Mouse (Mus musculus) Patski (cell line): ENCODE data around the gene Nf1. TPM values are rescaled to one million over a fixed set of nuclear protein-coding genes. Genes with fewer than 3 reads are reported as not detected.

Experiments
- ATAC-seq: fragments of 100-300 bp; one replicate; pipeline ENCODE4 v1.8.0; 2021
- CTCF ChIA-PET: fragments of 350-600 bp; sonication (Branson Sonifier 250); formaldehyde crosslinking; loops from one replicate; lab custom pipeline; 2022; ENCODE audit warnings: inconsistent platforms; lab: Charles Lee
- POLR2A ChIA-PET: fragments of 350-600 bp; sonication (Branson Sonifier 250); formaldehyde crosslinking; loops from one replicate; lab custom pipeline; 2022; ENCODE audit warnings: antibody characterized with exemption, inconsistent platforms; lab: Charles Lee
- DNase-seq: peaks from one replicate; pipeline ENCODE4 v3.0.0-alpha.2; 2011; ENCODE audit warnings: low read depth, low spot score
- H3K27me3 ChIP-seq: fragments of 371-371 bp; one replicate; pipeline ENCODE4 v1.5.1; 2021
- CTCF ChIP-seq: fragments of 100-300 bp; IDR thresholded peaks from one replicate; pipeline ENCODE4 v1.5.1; 2021
- in situ Hi-C: fragments of 300-500 bp; cut with MboI; formaldehyde crosslinking; loops from 3 replicates; pipeline ENCODE4 v1.11.1; 2018; ENCODE audit warnings: low pct_unique_long_range_greater_than_20kb, mixed read lengths
- polyA plus RNA-seq: library from polyadenylated mRNA; unstranded; gene quantifications from one replicate; pipeline ENCODE4 v1.2.3, GENCODE M21; 2021

Gene Nf1
- polyA plus RNA-seq, 1 experiment from 2014 or later: 24.1 TPM

DNA sequence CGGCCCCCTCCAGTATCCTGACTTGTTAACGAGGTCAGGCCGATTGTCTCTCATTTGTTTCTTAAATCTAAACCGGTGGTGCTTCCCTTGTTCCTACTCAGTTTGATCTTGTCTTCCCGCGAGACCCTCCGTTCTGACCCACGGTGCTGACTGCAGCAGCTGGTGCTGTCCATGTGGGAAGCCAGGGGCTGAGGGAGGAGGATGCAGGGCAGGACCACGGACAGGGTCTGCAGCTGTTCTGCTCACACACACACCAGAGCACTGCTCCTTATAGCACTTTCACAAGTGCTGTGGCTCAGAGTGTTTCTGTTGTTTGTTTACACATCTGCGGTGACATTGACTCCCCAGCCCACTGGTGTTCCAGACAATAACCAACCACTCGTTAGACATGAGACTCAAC, 254.0 kb downstream of the Nf1 start:
- ATAC-seq (no peak), DNase-seq (no peak)
- H3K27me3 ChIP-seq: peaks cover 30% of the 10 kb centered on the region
- no peak for TF ChIP-seq CTCF
- ChIA-PET POLR2A (no interaction called here), CTCF (no interaction called here)
- in situ Hi-C loops: no loop called here

DNA sequence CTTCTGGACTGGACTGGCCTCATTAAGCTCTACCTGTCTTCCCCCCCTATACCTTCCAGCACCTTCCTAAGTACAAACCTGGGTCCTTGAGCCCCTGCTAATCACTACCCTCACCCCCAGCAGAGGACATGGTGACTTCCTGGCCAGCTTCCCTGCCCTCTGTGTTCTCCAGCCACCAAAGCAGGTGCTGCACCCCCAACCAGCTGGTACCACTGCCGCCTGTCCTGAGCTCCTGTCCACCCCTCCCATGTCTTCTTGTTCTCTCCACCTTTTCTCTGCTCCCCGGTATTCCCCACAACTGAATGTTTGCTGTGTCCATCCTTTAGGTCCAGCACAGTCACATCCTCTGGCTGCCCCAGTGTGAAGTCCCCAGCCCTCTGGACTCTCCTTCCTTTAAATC, 271.0 kb downstream of the Nf1 start:
- no peaks in the 10 kb centered on the region for H3K27me3 ChIP-seq
- ATAC-seq (no peak), DNase-seq (no peak)
- TF ChIP-seq CTCF: no peak
- POLR2A ChIA-PET: interaction anchor here (1.1 kb wide), 1 partner anchor 10 kb away, joined by 3 read pairs; no protein-coding TSS in a partner anchor
- CTCF ChIA-PET: interaction anchor here (2.3 kb wide), 1 partner anchor 14 kb away, joined by 11 read pairs; no protein-coding TSS in a partner anchor
- in situ Hi-C loops: no loop called here

DNA sequence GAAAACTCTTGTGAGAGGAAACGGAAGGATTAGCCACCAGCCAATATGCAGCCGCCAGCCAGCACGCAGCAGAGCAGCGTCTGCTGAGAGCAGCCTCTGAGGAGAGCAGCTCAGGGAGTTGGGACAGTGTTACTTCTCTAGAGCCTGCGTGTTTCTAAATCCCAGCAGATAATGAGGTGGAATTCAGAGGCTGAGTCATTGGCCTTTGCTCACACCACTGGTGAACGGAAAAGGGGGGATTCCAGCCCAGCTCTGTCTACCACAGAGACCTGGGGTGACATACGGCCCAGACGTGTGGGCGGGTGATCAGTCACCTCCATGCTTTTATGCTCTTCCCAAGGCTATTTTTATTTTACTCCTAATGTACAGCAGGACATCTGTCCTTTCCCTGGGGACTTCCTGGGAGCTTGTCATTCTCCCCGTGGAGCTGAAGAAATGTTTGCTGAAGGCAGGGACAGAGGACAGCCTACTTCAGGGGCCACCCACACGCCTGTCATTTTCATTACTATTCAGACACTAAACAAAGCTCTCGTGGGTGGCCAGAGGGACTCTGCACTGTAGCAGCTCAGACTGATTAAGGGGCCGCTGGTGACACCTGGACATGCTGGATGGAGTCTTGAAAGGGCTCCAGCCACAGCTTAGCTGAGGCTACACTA, 271.6 kb downstream of the Nf1 start:
- ATAC-seq (peak; percentile 55), DNase-seq (peak; percentile 57)
- no peaks in the 10 kb centered on the region for H3K27me3 ChIP-seq
- ChIA-PET CTCF (interaction anchor here (0.7 to 2.3 kb wide), 3 partner anchors 9 to 29 kb away, joined by 3 to 11 read pairs (median 3); no protein-coding TSS in a partner anchor), POLR2A (interaction anchor here (1.1 kb wide), 1 partner anchor 9 kb away, joined by 3 read pairs; no protein-coding TSS in a partner anchor)
- in situ Hi-C loops: no loop called here
- no peak for TF ChIP-seq CTCF

DNA sequence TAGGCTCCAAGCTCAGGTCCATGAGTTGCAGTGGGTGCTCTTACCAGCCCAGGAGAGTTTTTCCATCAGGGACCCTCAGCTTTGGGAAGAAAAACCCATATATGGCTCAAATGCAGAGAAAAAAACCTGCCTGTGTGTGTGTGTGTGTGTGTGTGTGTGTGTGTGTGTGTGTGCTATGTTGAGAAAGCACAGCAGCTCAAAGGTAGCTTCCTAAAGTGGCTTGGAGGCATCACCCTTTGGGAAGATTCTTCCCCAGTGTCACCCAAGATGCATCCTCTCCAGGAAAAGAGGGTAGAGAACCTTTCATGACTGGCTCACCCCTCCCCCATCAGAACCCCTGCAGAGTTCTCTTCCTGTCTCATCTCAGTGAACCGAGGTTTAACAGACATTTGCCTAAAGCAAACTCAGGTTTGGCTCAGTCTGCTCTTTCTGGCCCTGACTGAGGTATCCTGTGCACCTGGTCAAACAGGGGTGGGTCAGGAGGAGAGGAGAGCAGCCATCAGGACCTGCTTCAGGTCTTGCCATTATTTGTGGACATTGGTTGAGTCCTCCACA, 272.6 kb downstream of the Nf1 start:
- TF ChIP-seq CTCF: no peak
- CTCF ChIA-PET: interaction anchor here (0.7 to 2.3 kb wide), 3 partner anchors 10 to 30 kb away, joined by 3 to 11 read pairs (median 3); no protein-coding TSS in a partner anchor
- POLR2A ChIA-PET: no interaction called here
- in situ Hi-C loops: no loop called here
- no peak for ATAC-seq
- DNase-seq: no peak
- H3K27me3 ChIP-seq: no peaks in the 10 kb centered on the region

DNA sequence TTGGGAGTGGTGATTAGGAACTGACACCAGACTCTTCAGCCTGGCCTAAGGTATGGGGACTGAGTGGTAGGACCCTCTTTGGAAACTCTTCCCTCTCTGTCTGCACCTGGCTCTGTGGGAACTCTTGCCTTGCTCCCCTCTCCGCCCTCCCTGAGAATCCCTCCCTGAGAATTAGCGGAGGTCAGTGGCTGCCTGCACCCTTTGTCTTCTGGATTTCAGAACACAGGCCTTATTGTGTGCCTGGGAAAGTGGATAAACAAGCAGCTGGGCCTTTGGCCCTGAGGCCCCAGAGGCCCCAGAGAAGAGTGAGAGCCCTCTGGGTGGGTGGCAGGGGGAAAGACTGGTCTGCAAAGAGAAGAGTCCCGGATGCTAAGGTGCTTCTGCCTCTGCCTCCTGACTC, 273.6 kb downstream of the Nf1 start:
- POLR2A ChIA-PET: no interaction called here
- in situ Hi-C loops: no loop called here
- CTCF ChIA-PET: interaction anchor here (1.4 kb wide), 1 partner anchor 12 kb away, joined by 6 read pairs; no protein-coding TSS in a partner anchor
- TF ChIP-seq CTCF: no peak
- no peaks in the 10 kb centered on the region for H3K27me3 ChIP-seq
- ATAC-seq (no peak), DNase-seq (no peak)

DNA sequence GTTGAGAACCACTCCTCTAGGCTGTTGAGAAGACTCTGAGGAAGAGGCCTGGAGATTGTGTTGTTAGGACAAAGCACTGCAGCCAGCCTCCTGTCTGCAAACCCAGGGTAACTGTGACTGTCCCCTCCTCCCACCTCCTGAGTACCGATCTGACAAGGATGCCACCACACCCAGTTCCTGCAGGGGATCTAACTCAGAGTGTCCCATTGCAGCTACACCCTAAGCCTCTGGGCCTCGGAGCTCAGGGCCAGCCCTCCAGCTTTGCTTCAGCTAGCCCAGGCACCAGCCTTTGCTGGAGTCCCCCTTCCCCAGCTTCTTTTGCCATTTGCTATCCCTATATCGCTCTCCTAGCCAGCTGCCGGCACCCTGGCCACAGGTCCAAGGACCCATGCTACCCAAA, 274.2 kb downstream of the Nf1 start:
- POLR2A ChIA-PET: no interaction called here
- ATAC-seq (no peak), DNase-seq (no peak)
- TF ChIP-seq CTCF: no peak
- in situ Hi-C loops: no loop called here
- CTCF ChIA-PET: interaction anchor here (1.4 kb wide), 1 partner anchor 11 kb away, joined by 6 read pairs; no protein-coding TSS in a partner anchor
- H3K27me3 ChIP-seq: no peaks in the 10 kb centered on the region

DNA sequence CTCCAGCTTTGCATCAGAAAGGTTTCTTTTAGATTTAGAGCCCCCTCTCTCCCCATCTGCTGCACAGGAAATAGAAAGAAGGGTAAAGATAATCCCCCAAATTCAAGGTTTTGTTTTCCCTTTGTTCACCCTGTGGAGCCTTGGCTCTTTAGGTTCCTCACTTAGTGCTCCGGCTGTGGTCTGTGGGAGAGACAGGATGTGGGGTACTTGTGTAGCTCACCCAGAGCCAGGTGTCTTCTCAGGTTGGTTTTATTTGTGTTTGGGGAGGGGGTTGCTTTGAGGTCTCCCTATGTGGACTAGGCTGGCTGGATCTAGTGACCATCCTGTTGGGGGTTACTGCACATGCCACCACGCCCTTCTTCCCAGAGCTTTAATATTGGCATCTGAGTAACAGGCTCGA, 275.4 kb downstream of the Nf1 start:
- no peak for DNase-seq
- in situ Hi-C loops: no loop called here
- ATAC-seq: no peak
- TF ChIP-seq CTCF: no peak
- ChIA-PET POLR2A (no interaction called here), CTCF (interaction anchor here (1.3 to 1.8 kb wide), 3 partner anchors 10 to 171 kb away, joined by 3 to 7 read pairs (median 4); no protein-coding TSS in a partner anchor)
- no peaks in the 10 kb centered on the region for H3K27me3 ChIP-seq

DNA sequence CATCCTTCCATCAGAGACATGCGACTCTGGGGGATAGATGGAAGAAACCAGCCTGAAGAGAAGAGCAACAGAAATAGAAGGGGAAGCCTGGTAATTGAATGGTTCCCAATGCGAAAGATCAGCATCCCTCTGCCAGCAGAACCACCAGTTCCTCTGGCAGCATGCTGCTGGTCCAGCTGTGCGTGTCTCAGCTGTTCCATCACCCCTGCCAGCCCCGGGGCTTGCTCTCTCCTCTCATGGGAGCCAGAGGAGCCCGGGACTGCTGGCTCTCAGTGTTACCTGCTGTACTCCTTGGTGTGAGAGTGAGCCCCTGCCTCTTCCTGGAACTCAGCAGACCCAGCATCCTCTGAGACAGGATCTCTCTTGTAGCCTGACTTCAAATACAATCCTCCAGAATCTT, 276.4 kb downstream of the Nf1 start:
- no peak for ATAC-seq
- no peak for TF ChIP-seq CTCF
- in situ Hi-C loops: no loop called here
- ChIA-PET CTCF (interaction anchor here (1.6 to 1.8 kb wide), 2 partner anchors 9 to 172 kb away, joined by 4 to 7 read pairs; no protein-coding TSS in a partner anchor), POLR2A (no interaction called here)
- DNase-seq: no peak
- H3K27me3 ChIP-seq: no peaks in the 10 kb centered on the region

DNA sequence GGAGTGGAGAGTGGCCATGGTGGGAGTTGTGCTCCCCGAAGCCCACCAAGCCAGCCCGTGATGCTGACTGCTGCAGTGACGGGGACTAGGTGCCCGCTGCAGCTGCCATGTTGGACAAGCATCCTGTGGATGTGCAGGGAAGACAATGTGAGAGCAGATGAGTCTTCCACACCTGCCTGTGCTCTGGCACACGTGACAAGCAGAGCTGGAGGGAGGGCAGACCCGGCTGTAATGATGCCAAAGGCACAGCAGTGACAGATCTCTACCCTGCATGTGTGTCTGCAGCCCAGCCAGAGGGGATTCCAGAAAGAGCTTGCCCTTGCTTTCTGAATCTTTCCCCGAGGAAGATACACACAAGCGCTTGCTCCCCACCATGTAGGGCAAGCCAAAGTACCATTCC, 278.5 kb downstream of the Nf1 start:
- no peaks in the 10 kb centered on the region for H3K27me3 ChIP-seq
- ATAC-seq: no peak
- in situ Hi-C loops: no loop called here
- CTCF ChIA-PET: no interaction called here
- POLR2A ChIA-PET: no interaction called here
- DNase-seq: no peak
- TF ChIP-seq CTCF: no peak

DNA sequence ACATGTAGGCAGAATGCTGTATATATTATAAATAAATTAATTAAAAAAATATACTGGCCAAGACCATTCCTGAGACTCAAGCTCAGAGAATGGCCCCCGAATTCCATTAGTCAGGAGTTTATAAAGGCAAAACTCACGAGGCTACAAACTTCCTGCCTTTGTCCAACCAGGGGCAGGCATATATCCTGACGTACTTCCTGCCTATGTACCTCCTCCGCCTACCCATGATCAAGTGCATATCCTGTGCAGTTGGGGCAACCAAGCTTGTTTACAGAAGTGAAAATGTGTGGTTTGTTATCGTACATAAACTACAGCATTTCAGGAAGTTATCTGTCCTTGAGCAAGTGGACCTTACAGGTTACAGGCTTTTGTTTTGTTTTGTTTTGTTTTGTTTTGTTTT, 283.5 kb downstream of the Nf1 start:
- POLR2A ChIA-PET: no interaction called here
- no peaks in the 10 kb centered on the region for H3K27me3 ChIP-seq
- in situ Hi-C loops: loop anchor here (5.0 to 10.0 kb wide), 2 partner anchors 41 to 302 kb away; no protein-coding TSS in a partner anchor
- CTCF ChIA-PET: interaction anchor here (1.4 kb wide), 1 partner anchor 297 kb away, joined by 3 read pairs; no protein-coding TSS in a partner anchor
- no peak for DNase-seq
- no peak for TF ChIP-seq CTCF
- ATAC-seq: no peak
